Mouse (Mus musculus) lung, adult 2 months (tissue): ENCODE results near the gene Snx27.

Source experiments
- CTCF ChIP-seq: fragments of 200-500 bp; IDR thresholded peaks from 2 replicates; pipeline ENCODE4 v1.5.1; 2011; ENCODE audit warnings: mild to moderate bottlenecking, low read length, control low read depth; ENCODE audit not compliant: insufficient read depth
- POLR2A ChIP-seq: fragments of 200-500 bp; IDR thresholded peaks from 2 replicates; pipeline ENCODE4 v1.6.1; 2011; ENCODE audit warnings: low read depth, mild to moderate bottlenecking, control low read depth, low read length, borderline replicate concordance; ENCODE audit errors: extremely low read depth

DNA sequence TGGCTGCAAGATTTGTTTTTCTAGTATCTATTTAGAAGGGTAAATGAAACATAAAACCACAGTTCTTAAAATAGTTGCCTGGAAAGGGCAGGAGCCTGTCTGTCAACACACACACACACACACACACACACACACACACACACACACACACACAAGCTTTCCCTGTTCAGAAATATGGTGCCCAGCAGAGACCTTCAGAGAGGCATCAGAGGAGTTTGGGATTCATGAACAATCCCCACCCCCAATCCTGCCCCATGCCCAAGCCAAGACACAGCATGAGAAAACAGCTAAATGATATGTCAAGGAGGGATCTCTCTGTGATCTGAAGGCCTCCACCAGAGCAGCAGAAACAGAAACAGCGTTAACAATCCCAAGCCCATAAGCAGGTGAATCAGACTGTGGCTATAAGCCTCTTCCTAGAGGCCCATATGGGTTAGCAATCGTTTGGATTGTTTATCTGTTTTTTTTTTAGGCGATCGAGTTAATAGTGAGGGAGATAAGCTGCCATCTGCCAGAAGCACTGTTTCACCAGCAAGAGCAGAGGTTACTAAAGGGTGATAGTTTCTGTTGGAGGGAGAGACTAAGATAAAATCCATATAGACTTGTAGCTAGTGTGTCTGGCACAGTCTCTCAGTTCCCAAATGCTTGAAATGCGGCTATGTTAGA lies 108.8 kb downstream of the Snx27 start:
- TF ChIP-seq CTCF (no peak), POLR2A (no peak)
